Mouse (Mus musculus) splenic B cell, adult 2 months (primary cell): ENCODE measurements around the gene Kctd13.
"Not testable (repeated sequence)": the region's sequence is repeated elsewhere in the genome, so short reads cannot be mapped to it uniquely, and the experiment has no call there.

Source experiments
- DNase-seq: peaks from one replicate; pipeline ENCODE4 v3.0.0-alpha.2; 2011; ENCODE audit warnings: low read depth, low spot score
- H3K27me3 ChIP-seq: 2 replicates; pipeline ENCODE4 v1.6.1; 2012; ENCODE audit warnings: mild to moderate bottlenecking, low read length, moderate library complexity, mixed read lengths; ENCODE audit not compliant: control insufficient read depth, poor library complexity, insufficient read depth, severe bottlenecking
- H3K36me3 ChIP-seq: 2 replicates; pipeline ENCODE4 v1.6.1; 2012; ENCODE audit warnings: mild to moderate bottlenecking, low read length, moderate library complexity, mixed read lengths; ENCODE audit not compliant: control insufficient read depth, poor library complexity, insufficient read depth, severe bottlenecking

Gene Kctd13

GRCm38 (mm10) chr7:126928384-126929037 lies at the start of gene Kctd13:
TSS of gene Kctd13 (plus strand) at chr7:126928879.
- peak; percentile 95 for DNase-seq
- Histone ChIP-seq H3K27me3 (no peaks in the 10 kb centered on the region), H3K36me3 (0 out of 2 replicates have a peak, but pooled peaks cover 2% of the 10 kb centered on the region)

- Histone ChIP-seq H3K36me3 (peaks cover 11% of the 10 kb centered on the region), H3K27me3 (no peaks in the 10 kb centered on the region)
- DNase-seq, result no peak
These were observed 47.6 kb upstream of the Kctd13 start for GRCm38 (mm10) chr7:126881040-126881439.

- no peaks in the 10 kb centered on the region for H3K27me3 ChIP-seq
- H3K36me3 ChIP-seq, result peaks cover 5% of the 10 kb centered on the region; the same call in 1 of the 2 replicates
- peak; percentile 18 for DNase-seq
These were observed 44.9 kb upstream of the Kctd13 start for GRCm38 (mm10) chr7:126883731-126884181.

- DNase-seq, result peak; percentile 95
- Histone ChIP-seq H3K27me3 (no peaks in the 10 kb centered on the region), H3K36me3 (peaks cover 2% of the 10 kb centered on the region; the same call in 1 of the 2 replicates)
These were observed 44.2 kb upstream of the Kctd13 start, which contains the start of gene Taok2 for GRCm38 (mm10) chr7:126884286-126885164. TSS of gene Taok2 (minus strand) at chr7:126884703.

- no peak for DNase-seq
- no peaks in the 10 kb centered on the region for H3K27me3 ChIP-seq
- peaks cover 7% of the 10 kb centered on the region; the same call in 1 of the 2 replicates for H3K36me3 ChIP-seq
These were observed 41.4 kb upstream of the Kctd13 start for GRCm38 (mm10) chr7:126887281-126887680.

GRCm38 (mm10) chr7:126888852-126889251 lies 39.8 kb upstream of the Kctd13 start:
- no peaks in the 10 kb centered on the region for H3K27me3 ChIP-seq
- no peak for DNase-seq
- H3K36me3 ChIP-seq, result peaks cover 7% of the 10 kb centered on the region; the same call in 1 of the 2 replicates

- DNase-seq, result peak; percentile 11
- Histone ChIP-seq H3K27me3 (no peaks in the 10 kb centered on the region), H3K36me3 (no peaks in the 10 kb centered on the region)
These were observed 31.8 kb upstream of the Kctd13 start for GRCm38 (mm10) chr7:126896912-126897311.

- DNase-seq, result peak; percentile 61
- no peaks in the 10 kb centered on the region for H3K36me3 ChIP-seq
- no peaks in the 10 kb centered on the region for H3K27me3 ChIP-seq
These were observed 31.1 kb upstream of the Kctd13 start for GRCm38 (mm10) chr7:126897390-126898101.

GRCm38 (mm10) chr7:126898102-126898990 lies 30.3 kb upstream of the Kctd13 start:
- DNase-seq, result peak; percentile 94
- no peaks in the 10 kb centered on the region for H3K36me3 ChIP-seq
- no peaks in the 10 kb centered on the region for H3K27me3 ChIP-seq

- not testable (repeated sequence) for DNase-seq, H3K27me3 ChIP-seq, H3K36me3 ChIP-seq
These were observed 28.9 kb upstream of the Kctd13 start for GRCm38 (mm10) chr7:126899781-126900180.

GRCm38 (mm10) chr7:126905590-126905989 lies 23.1 kb upstream of the Kctd13 start:
- DNase-seq, result no peak
- H3K36me3 ChIP-seq, result no peaks in the 10 kb centered on the region
- no peaks in the 10 kb centered on the region for H3K27me3 ChIP-seq

GRCm38 (mm10) chr7:126914844-126915243 lies 13.8 kb upstream of the Kctd13 start:
- no peaks in the 10 kb centered on the region for H3K36me3 ChIP-seq
- no peak for DNase-seq
- H3K27me3 ChIP-seq, result no peaks in the 10 kb centered on the region

GRCm38 (mm10) chr7:126918356-126918755 lies 10.3 kb upstream of the Kctd13 start:
- not testable (repeated sequence) for DNase-seq, H3K36me3 ChIP-seq

GRCm38 (mm10) chr7:126919973-126920372 lies 8.7 kb upstream of the Kctd13 start:
- Histone ChIP-seq H3K36me3 (no peaks in the 10 kb centered on the region), H3K27me3 (no peaks in the 10 kb centered on the region)
- no peak for DNase-seq

More at GRCm38 (mm10) chr7:126918356-126918755, 10.3 kb upstream of the Kctd13 start:
- H3K27me3 ChIP-seq, result not testable (repeated sequence)
